Mouse (Mus musculus): ENCODE data around the gene Ugt2a3. TPM values are rescaled to one million over a fixed set of nuclear protein-coding genes. Genes with fewer than 3 reads are reported as not detected.
"Not testable (repeated sequence)": the region's sequence is repeated elsewhere in the genome, so short reads cannot be mapped to it uniquely, and the experiment has no call there.

Ugt2a3 gene
- not detected in 2 replicates for polyA plus RNA-seq (2015; fragmentation: Nextera tagmentation; extraction: Ambion mirVana)

GRCm38 (mm10) chr5:87336961-87337697 lies at the start of gene Ugt2a3:
Ugt2a3 (minus strand) TSS chr5:87337195.
- ATAC-seq, result no peak
- H3K27me3 ChIP-seq (ENCODE audit: control insufficient read depth, insufficient read depth, low read depth, low read length), result no peaks in the 10 kb centered on the region
- H3K9ac ChIP-seq (ENCODE audit: low read depth, low read length), result no peak within 1 kb of the TSS
- H3K4me3 ChIP-seq (ENCODE audit: low read depth, low read length), result no peak within 1 kb of the TSS
- H3K36me3 ChIP-seq (ENCODE audit: control insufficient read depth, insufficient read depth, low read length), result no peaks in the 10 kb centered on the region
- H3K4me2 ChIP-seq (ENCODE audit: low read length), result no peak within 1 kb of the TSS
- no peaks in the 10 kb centered on the region for H3K9me3 ChIP-seq (replicated peaks; ENCODE audit: control insufficient read depth, low read length, poor library complexity, severe bottlenecking)
- WGBS, result 84% methylated on average over 11 of the region's 11 CpGs
- no peaks in the 10 kb centered on the region for H3K4me1 ChIP-seq (ENCODE audit: control insufficient read depth, insufficient read depth, low read length)
- no peak within 1 kb of the TSS for H3K27ac ChIP-seq (ENCODE audit: low read length)

- Histone ChIP-seq H3K4me3 (ENCODE audit: low read depth, low read length) (no peak overlapping the region), H3K9ac (ENCODE audit: low read depth, low read length) (no peak overlapping the region), H3K4me1 (ENCODE audit: control insufficient read depth, insufficient read depth, low read length) (no peaks in the 10 kb centered on the region), H3K27ac (ENCODE audit: low read length) (no peak overlapping the region), H3K36me3 (ENCODE audit: control insufficient read depth, insufficient read depth, low read length) (no peaks in the 10 kb centered on the region), H3K27me3 (ENCODE audit: control insufficient read depth, insufficient read depth, low read depth, low read length) (no peaks in the 10 kb centered on the region), H3K9me3 (replicated peaks; ENCODE audit: control insufficient read depth, low read length, poor library complexity, severe bottlenecking) (no peaks in the 10 kb centered on the region), H3K4me2 (ENCODE audit: low read length) (no peak overlapping the region)
- ATAC-seq, result no peak
- 90% methylated on average over 2 of the region's 2 CpGs for WGBS
These were observed 43.2 kb upstream of the Ugt2a3 start for GRCm38 (mm10) chr5:87380234-87380633.

- Histone ChIP-seq H3K27me3 (ENCODE audit: control insufficient read depth, insufficient read depth, low read depth, low read length) (no peaks in the 10 kb centered on the region), H3K36me3 (ENCODE audit: control insufficient read depth, insufficient read depth, low read length) (no peaks in the 10 kb centered on the region), H3K9ac (ENCODE audit: low read depth, low read length) (no peak overlapping the region), H3K9me3 (replicated peaks; ENCODE audit: control insufficient read depth, low read length, poor library complexity, severe bottlenecking) (no peaks in the 10 kb centered on the region), H3K4me2 (ENCODE audit: low read length) (no peak overlapping the region), H3K27ac (ENCODE audit: low read length) (no peak overlapping the region), H3K4me1 (ENCODE audit: control insufficient read depth, insufficient read depth, low read length) (no peaks in the 10 kb centered on the region), H3K4me3 (ENCODE audit: low read depth, low read length) (no peak overlapping the region)
- no peak for ATAC-seq
These were observed 42.8 kb upstream of the Ugt2a3 start for GRCm38 (mm10) chr5:87379825-87380224.

GRCm38 (mm10) chr5:87375874-87376383 lies 38.9 kb upstream of the Ugt2a3 start:
- H3K4me2 ChIP-seq (ENCODE audit: low read length), result no peak overlapping the region
- H3K27ac ChIP-seq (ENCODE audit: low read length), result no peak overlapping the region
- H3K9ac ChIP-seq (ENCODE audit: low read depth, low read length), result no peak overlapping the region
- H3K27me3 ChIP-seq (ENCODE audit: control insufficient read depth, insufficient read depth, low read depth, low read length), result no peaks in the 10 kb centered on the region
- WGBS, result 95% methylated on average over 3 of the region's 3 CpGs
- no peaks in the 10 kb centered on the region for H3K36me3 ChIP-seq (ENCODE audit: control insufficient read depth, insufficient read depth, low read length)
- ATAC-seq, result no peak
- H3K9me3 ChIP-seq (replicated peaks; ENCODE audit: control insufficient read depth, low read length, poor library complexity, severe bottlenecking), result no peaks in the 10 kb centered on the region
- no peak overlapping the region for H3K4me3 ChIP-seq (ENCODE audit: low read depth, low read length)
- H3K4me1 ChIP-seq (ENCODE audit: control insufficient read depth, insufficient read depth, low read length), result no peaks in the 10 kb centered on the region

- Histone ChIP-seq H3K4me1 (ENCODE audit: control insufficient read depth, insufficient read depth, low read length) (no peaks in the 10 kb centered on the region), H3K9ac (ENCODE audit: low read depth, low read length) (no peak overlapping the region)
- 85% methylated on average over 1 of the region's 1 CpGs for WGBS
These were observed 36.5 kb upstream of the Ugt2a3 start for GRCm38 (mm10) chr5:87373502-87373863.

GRCm38 (mm10) chr5:87372788-87373501 lies 36.0 kb upstream of the Ugt2a3 start:
- H3K27me3 ChIP-seq (ENCODE audit: control insufficient read depth, insufficient read depth, low read depth, low read length); ATAC-seq; H3K9me3 ChIP-seq (replicated peaks; ENCODE audit: control insufficient read depth, low read length, poor library complexity, severe bottlenecking); H3K36me3 ChIP-seq (ENCODE audit: control insufficient read depth, insufficient read depth, low read length); H3K27ac ChIP-seq (ENCODE audit: low read length); H3K4me3 ChIP-seq (ENCODE audit: low read depth, low read length); H3K4me2 ChIP-seq (ENCODE audit: low read length); H3K4me1 ChIP-seq (ENCODE audit: control insufficient read depth, insufficient read depth, low read length); H3K9ac ChIP-seq (ENCODE audit: low read depth, low read length): not testable (repeated sequence)
- 80% methylated on average over 4 of the region's 4 CpGs for WGBS

More at GRCm38 (mm10) chr5:87373502-87373863, 36.5 kb upstream of the Ugt2a3 start:
- H3K27ac ChIP-seq (ENCODE audit: low read length), result no peak overlapping the region
- H3K4me2 ChIP-seq (ENCODE audit: low read length), result no peak overlapping the region
- no peaks in the 10 kb centered on the region for H3K36me3 ChIP-seq (ENCODE audit: control insufficient read depth, insufficient read depth, low read length)
- no peak overlapping the region for H3K4me3 ChIP-seq (ENCODE audit: low read depth, low read length)
- no peaks in the 10 kb centered on the region for H3K27me3 ChIP-seq (ENCODE audit: control insufficient read depth, insufficient read depth, low read depth, low read length)
- no peaks in the 10 kb centered on the region for H3K9me3 ChIP-seq (replicated peaks; ENCODE audit: control insufficient read depth, low read length, poor library complexity, severe bottlenecking)
- no peak for ATAC-seq

GRCm38 (mm10) chr5:87350350-87350749 lies 13.4 kb upstream of the Ugt2a3 start:
- Histone ChIP-seq H3K9ac (ENCODE audit: low read depth, low read length) (no peak overlapping the region), H3K4me2 (ENCODE audit: low read length) (no peak overlapping the region), H3K27me3 (ENCODE audit: control insufficient read depth, insufficient read depth, low read depth, low read length) (no peaks in the 10 kb centered on the region), H3K4me1 (ENCODE audit: control insufficient read depth, insufficient read depth, low read length) (no peaks in the 10 kb centered on the region), H3K36me3 (ENCODE audit: control insufficient read depth, insufficient read depth, low read length) (no peaks in the 10 kb centered on the region), H3K9me3 (replicated peaks; ENCODE audit: control insufficient read depth, low read length, poor library complexity, severe bottlenecking) (no peaks in the 10 kb centered on the region), H3K4me3 (ENCODE audit: low read depth, low read length) (no peak overlapping the region), H3K27ac (ENCODE audit: low read length) (no peak overlapping the region)
- no peak for ATAC-seq
- 52% methylated on average over 1 of the region's 1 CpGs for WGBS

- H3K27ac ChIP-seq (ENCODE audit: low read length); H3K27me3 ChIP-seq (ENCODE audit: control insufficient read depth, insufficient read depth, low read depth, low read length); H3K4me1 ChIP-seq (ENCODE audit: control insufficient read depth, insufficient read depth, low read length); H3K9ac ChIP-seq (ENCODE audit: low read depth, low read length); H3K4me3 ChIP-seq (ENCODE audit: low read depth, low read length); H3K4me2 ChIP-seq (ENCODE audit: low read length); H3K36me3 ChIP-seq (ENCODE audit: control insufficient read depth, insufficient read depth, low read length); ATAC-seq; H3K9me3 ChIP-seq (replicated peaks; ENCODE audit: control insufficient read depth, low read length, poor library complexity, severe bottlenecking): not testable (repeated sequence)
- 87% methylated on average over 1 of the region's 1 CpGs for WGBS
These were observed 12.2 kb upstream of the Ugt2a3 start for GRCm38 (mm10) chr5:87349150-87349549.

- H3K36me3 ChIP-seq (ENCODE audit: control insufficient read depth, insufficient read depth, low read length); ATAC-seq; H3K4me2 ChIP-seq (ENCODE audit: low read length); H3K4me1 ChIP-seq (ENCODE audit: control insufficient read depth, insufficient read depth, low read length); H3K4me3 ChIP-seq (ENCODE audit: low read depth, low read length); H3K27me3 ChIP-seq (ENCODE audit: control insufficient read depth, insufficient read depth, low read depth, low read length); H3K9me3 ChIP-seq (replicated peaks; ENCODE audit: control insufficient read depth, low read length, poor library complexity, severe bottlenecking); H3K27ac ChIP-seq (ENCODE audit: low read length); H3K9ac ChIP-seq (ENCODE audit: low read depth, low read length): not testable (repeated sequence)
- 80% methylated on average over 2 of the region's 2 CpGs for WGBS
These were observed 10.6 kb upstream of the Ugt2a3 start for GRCm38 (mm10) chr5:87347479-87348078.

Measured in midbrain, embryonic 16.5 days (tissue).